Mouse (Mus musculus): ENCODE data around the gene Pfkm. TPM values are rescaled to one million over a fixed set of nuclear protein-coding genes. Genes with fewer than 3 reads are reported as not detected.

Pfkm gene
- polyA plus RNA-seq, 1 experiment from 2014 or later, result 34.2 TPM

- Histone ChIP-seq H3K36me3 (ENCODE audit: control insufficient read depth, insufficient read depth, low read length) (no peaks in the 10 kb centered on the region), H3K4me1 (ENCODE audit: control insufficient read depth, insufficient read depth, low read length) (peaks cover 6% of the 10 kb centered on the region; the same call in 1 of the 2 replicates), H3K27ac (ENCODE audit: low read depth, low read length) (no peak overlapping the region), H3K9me3 (ENCODE audit: control insufficient read depth, low read length) (no peaks in the 10 kb centered on the region), H3K4me2 (replicated peaks; ENCODE audit: low read depth, low read length) (peak overlapping the region; percentile 72), H3K27me3 (ENCODE audit: control insufficient read depth, insufficient read depth, low read length) (peaks cover 44% of the 10 kb centered on the region), H3K4me3 (ENCODE audit: low read length) (peak overlapping the region; percentile 38), H3K9ac (ENCODE audit: low read depth, low read length) (no peak overlapping the region)
- 1% methylated on average over 69 of the region's 69 CpGs for WGBS
- ATAC-seq (ENCODE audit: low FRiP score, low TSS enrichment), result peak; percentile 85
Observed at GRCm38 (mm10) chr15:98167645-98168621, 75.5 kb downstream of the Pfkm start.

- Histone ChIP-seq H3K4me3 (ENCODE audit: low read length) (peak overlapping the region; percentile 38), H3K4me2 (replicated peaks; ENCODE audit: low read depth, low read length) (no peak overlapping the region; the same call in 1 of the 2 replicates), H3K36me3 (ENCODE audit: control insufficient read depth, insufficient read depth, low read length) (no peaks in the 10 kb centered on the region)
Observed at GRCm38 (mm10) chr15:98168622-98169004, 76.2 kb downstream of the Pfkm start.

GRCm38 (mm10) chr15:98170365-98170764 is 78.0 kb downstream of the Pfkm start:
- H3K9me3 ChIP-seq (ENCODE audit: control insufficient read depth, low read length), result no peaks in the 10 kb centered on the region
- H3K27me3 ChIP-seq (ENCODE audit: control insufficient read depth, insufficient read depth, low read length), result peaks cover 42% of the 10 kb centered on the region
- no peak overlapping the region for H3K4me3 ChIP-seq (ENCODE audit: low read length)
- no peak overlapping the region for H3K9ac ChIP-seq (ENCODE audit: low read depth, low read length)
- H3K4me1 ChIP-seq (ENCODE audit: control insufficient read depth, insufficient read depth, low read length), result peaks cover 6% of the 10 kb centered on the region; the same call in 1 of the 2 replicates
- no peak for ATAC-seq (ENCODE audit: low FRiP score, low TSS enrichment)
- H3K36me3 ChIP-seq (ENCODE audit: control insufficient read depth, insufficient read depth, low read length), result no peaks in the 10 kb centered on the region
- no peak overlapping the region for H3K27ac ChIP-seq (ENCODE audit: low read depth, low read length)
- H3K4me2 ChIP-seq (replicated peaks; ENCODE audit: low read depth, low read length), result no peak overlapping the region
- 43% methylated on average over 7 of the region's 7 CpGs for WGBS

More at GRCm38 (mm10) chr15:98168622-98169004, 76.2 kb downstream of the Pfkm start:
- Histone ChIP-seq H3K4me1 (ENCODE audit: control insufficient read depth, insufficient read depth, low read length) (peaks cover 6% of the 10 kb centered on the region; the same call in 1 of the 2 replicates), H3K9me3 (ENCODE audit: control insufficient read depth, low read length) (no peaks in the 10 kb centered on the region), H3K27me3 (ENCODE audit: control insufficient read depth, insufficient read depth, low read length) (peaks cover 44% of the 10 kb centered on the region), H3K9ac (ENCODE audit: low read depth, low read length) (no peak overlapping the region), H3K27ac (ENCODE audit: low read depth, low read length) (no peak overlapping the region)
- WGBS, result 4% methylated on average over 19 of the region's 19 CpGs
- peak; percentile 9; the same call in 1 of the 2 replicates for ATAC-seq (ENCODE audit: low FRiP score, low TSS enrichment)

- Histone ChIP-seq H3K4me3 (ENCODE audit: low read length) (no peak overlapping the region), H3K4me1 (ENCODE audit: control insufficient read depth, insufficient read depth, low read length) (peaks cover 6% of the 10 kb centered on the region; the same call in 1 of the 2 replicates), H3K4me2 (replicated peaks; ENCODE audit: low read depth, low read length) (no peak overlapping the region), H3K36me3 (ENCODE audit: control insufficient read depth, insufficient read depth, low read length) (no peaks in the 10 kb centered on the region), H3K9me3 (ENCODE audit: control insufficient read depth, low read length) (no peaks in the 10 kb centered on the region), H3K9ac (ENCODE audit: low read depth, low read length) (no peak overlapping the region), H3K27me3 (ENCODE audit: control insufficient read depth, insufficient read depth, low read length) (peaks cover 37% of the 10 kb centered on the region), H3K27ac (ENCODE audit: low read depth, low read length) (no peak overlapping the region)
- ATAC-seq (ENCODE audit: low FRiP score, low TSS enrichment), result no peak
- 68% methylated on average over 9 of the region's 9 CpGs for WGBS
Observed at GRCm38 (mm10) chr15:98170917-98171316, 78.5 kb downstream of the Pfkm start.

- ATAC-seq (ENCODE audit: low FRiP score, low TSS enrichment), result no peak
- H3K27ac ChIP-seq (ENCODE audit: low read depth, low read length), result no peak overlapping the region
- no peaks in the 10 kb centered on the region for H3K9me3 ChIP-seq (ENCODE audit: control insufficient read depth, low read length)
- no peaks in the 10 kb centered on the region for H3K36me3 ChIP-seq (ENCODE audit: control insufficient read depth, insufficient read depth, low read length)
- H3K4me3 ChIP-seq (ENCODE audit: low read length), result no peak overlapping the region
- H3K4me1 ChIP-seq (ENCODE audit: control insufficient read depth, insufficient read depth, low read length), result peaks cover 3% of the 10 kb centered on the region; the same call in 1 of the 2 replicates
- no peak overlapping the region for H3K9ac ChIP-seq (ENCODE audit: low read depth, low read length)
- no peak overlapping the region for H3K4me2 ChIP-seq (replicated peaks; ENCODE audit: low read depth, low read length)
- WGBS, result 76% methylated on average over 5 of the region's 5 CpGs
- peaks cover 35% of the 10 kb centered on the region for H3K27me3 ChIP-seq (ENCODE audit: control insufficient read depth, insufficient read depth, low read length)
Observed at GRCm38 (mm10) chr15:98172113-98172512, 79.7 kb downstream of the Pfkm start.

GRCm38 (mm10) chr15:98173821-98174220 is 81.4 kb downstream of the Pfkm start:
- Histone ChIP-seq H3K27me3 (ENCODE audit: control insufficient read depth, insufficient read depth, low read length) (peaks cover 18% of the 10 kb centered on the region), H3K4me1 (ENCODE audit: control insufficient read depth, insufficient read depth, low read length) (no peaks in the 10 kb centered on the region), H3K9me3 (ENCODE audit: control insufficient read depth, low read length) (no peaks in the 10 kb centered on the region), H3K36me3 (ENCODE audit: control insufficient read depth, insufficient read depth, low read length) (no peaks in the 10 kb centered on the region), H3K4me2 (replicated peaks; ENCODE audit: low read depth, low read length) (no peak overlapping the region), H3K4me3 (ENCODE audit: low read length) (no peak overlapping the region), H3K27ac (ENCODE audit: low read depth, low read length) (no peak overlapping the region), H3K9ac (ENCODE audit: low read depth, low read length) (no peak overlapping the region)
- ATAC-seq (ENCODE audit: low FRiP score, low TSS enrichment), result 0 out of 2 replicates have a peak, but pooled peaks have one; percentile 7
- 40% methylated on average over 8 of the region's 8 CpGs for WGBS

GRCm38 (mm10) chr15:98177320-98177719 is 84.9 kb downstream of the Pfkm start:
- Histone ChIP-seq H3K27ac (ENCODE audit: low read depth, low read length) (no peak overlapping the region), H3K27me3 (ENCODE audit: control insufficient read depth, insufficient read depth, low read length) (no peaks in the 10 kb centered on the region), H3K4me1 (ENCODE audit: control insufficient read depth, insufficient read depth, low read length) (peaks cover 7% of the 10 kb centered on the region; the same call in 1 of the 2 replicates), H3K9me3 (ENCODE audit: control insufficient read depth, low read length) (no peaks in the 10 kb centered on the region), H3K4me3 (ENCODE audit: low read length) (no peak overlapping the region), H3K4me2 (replicated peaks; ENCODE audit: low read depth, low read length) (no peak overlapping the region), H3K9ac (ENCODE audit: low read depth, low read length) (no peak overlapping the region), H3K36me3 (ENCODE audit: control insufficient read depth, insufficient read depth, low read length) (no peaks in the 10 kb centered on the region)
- ATAC-seq (ENCODE audit: low FRiP score, low TSS enrichment), result no peak
- WGBS, result 50% methylated on average over 3 of the region's 3 CpGs

- Histone ChIP-seq H3K9ac (ENCODE audit: low read depth, low read length) (peak overlapping the region; percentile 42), H3K4me2 (replicated peaks; ENCODE audit: low read depth, low read length) (peak overlapping the region; percentile 73), H3K9me3 (ENCODE audit: control insufficient read depth, low read length) (no peaks in the 10 kb centered on the region), H3K4me3 (ENCODE audit: low read length) (peak overlapping the region; percentile 47), H3K27ac (ENCODE audit: low read depth, low read length) (peak overlapping the region; percentile 66; the same call in 1 of the 2 replicates), H3K36me3 (ENCODE audit: control insufficient read depth, insufficient read depth, low read length) (no peaks in the 10 kb centered on the region), H3K27me3 (ENCODE audit: control insufficient read depth, insufficient read depth, low read length) (no peaks in the 10 kb centered on the region), H3K4me1 (ENCODE audit: control insufficient read depth, insufficient read depth, low read length) (peaks cover 9% of the 10 kb centered on the region; the same call in 1 of the 2 replicates)
- ATAC-seq (ENCODE audit: low FRiP score, low TSS enrichment), result 0 out of 2 replicates have a peak, but pooled peaks have one; percentile 2
- 6% methylated on average over 26 of the region's 26 CpGs for WGBS
Observed at GRCm38 (mm10) chr15:98180567-98181131, 88.3 kb downstream of the Pfkm start.
